Mouse (Mus musculus): Measurements from ENCODE around the gene Klhdc7a.

GRCm38 (mm10) chr4:140004170-140004569 is 36.3 kb upstream of the Klhdc7a start:
- TF ChIP-seq EP300 (IDR thresholded peaks at IDR 0.05; ENCODE audit: insufficient read depth, low read depth, low read length) (no peak), POLR2A (IDR thresholded peaks at IDR 0.05; ENCODE audit: insufficient read depth, low read depth, low read length) (no peak)
